Mouse (Mus musculus) CH12.LX (cell line): ENCODE data around the gene Birc2.
A peak's percentile ranks its signal among the peaks of the same experiment; 100 is the strongest.

Experiments
- BHLHE40 ChIP-seq: IDR thresholded peaks from 2 replicates; pipeline ENCODE4 v1.6.1; 2011; ENCODE audit warnings: mild to moderate bottlenecking, low read depth, low read length, improper control_type of control experiment
- CHD2 ChIP-seq: IDR thresholded peaks from 2 replicates; pipeline ENCODE4 v1.6.1; 2011; ENCODE audit warnings: low read length, improper control_type of control experiment
- CTCF ChIP-seq, 2 experiments: IDR thresholded peaks in 1 of 2; conservative IDR thresholded peaks in 1 of 2; 2 replicates each; pipeline ENCODE4 v1.5.1; 2011 to 2012; ENCODE audit warnings: low read depth in 2 of 2, low read length in 2 of 2, improper control_type of control experiment in 1 of 2, inconsistent platforms in 1 of 2, mild to moderate bottlenecking in 1 of 2, moderate library complexity in 1 of 2
- ETS1 ChIP-seq: conservative IDR thresholded peaks from 2 replicates; pipeline ENCODE4 v1.6.1; 2012; ENCODE audit warnings: low read depth, mild to moderate bottlenecking, inconsistent platforms, low read length, improper control_type of control experiment, moderate library complexity
- KAT2A ChIP-seq: IDR thresholded peaks from 2 replicates; pipeline ENCODE4 v1.6.1; 2012; ENCODE audit warnings: low read length, improper control_type of control experiment, inconsistent platforms; ENCODE audit not compliant: insufficient replicate concordance
- MXI1 ChIP-seq: IDR thresholded peaks from 2 replicates; pipeline ENCODE4 v1.6.1; 2011; ENCODE audit warnings: mild to moderate bottlenecking, low read depth, low read length, improper control_type of control experiment
- POLR2A ChIP-seq: IDR thresholded peaks from 2 replicates; pipeline ENCODE4 v1.6.1; 2011; ENCODE audit warnings: low read depth, mild to moderate bottlenecking, improper control_type of control experiment, low read length
- TCF12 ChIP-seq: IDR thresholded peaks from 2 replicates; pipeline ENCODE4 v1.6.1; 2014; ENCODE audit warnings: low read depth, mild to moderate bottlenecking, inconsistent platforms, low read length, improper control_type of control experiment

- TF ChIP-seq CTCF (conservative IDR thresholded peaks at IDR 0.05 in 1 of 2, IDR thresholded peaks at IDR 0.05 in 1 of 2; ENCODE audit: low read depth in 2 of 2, low read length in 2 of 2) (0 out of 4 replicates have a peak, but pooled peaks of 1 of the 2 experiments have one; percentile 1), POLR2A (no peak), MXI1 (no peak), ETS1 (no peak), BHLHE40 (no peak), KAT2A (no peak), CHD2 (no peak), TCF12 (no peak)
These were observed 533 bp downstream of the Birc2 start for GRCm38 (mm10) chr9:7836331-7836730.
